Mouse (Mus musculus) G1E (cell line): ENCODE measurements around the gene Slc26a9. TPM values are rescaled to one million over a fixed set of nuclear protein-coding genes. Genes with fewer than 3 reads are reported as not detected.

Experiments used
- ATAC-seq: 2 replicates; pipeline ENCODE4 v1.8.0; 2016; ENCODE audit warnings: mild to moderate bottlenecking; ENCODE audit not compliant: insufficient number of reproducible peaks, poor library complexity, low FRiP score, severe bottlenecking; ENCODE audit errors: extremely low read depth
- DNase-seq: peaks from one replicate; pipeline ENCODE4 v3.0.0; 2012; ENCODE audit warnings: low spot score
- H3K27me3 ChIP-seq: 2 replicates; pipeline ENCODE4 v1.6.1; 2012; ENCODE audit warnings: mild to moderate bottlenecking, low read length, inconsistent platforms; ENCODE audit not compliant: insufficient read depth
- H3K36me3 ChIP-seq: replicated peaks from 2 replicates; pipeline ENCODE3; 2012; ENCODE audit warnings: mild to moderate bottlenecking, inconsistent platforms
- H3K4me1 ChIP-seq: 2 replicates; pipeline ENCODE4 v1.6.1; 2012; ENCODE audit warnings: low read depth, low read length, inconsistent platforms, mixed read lengths; ENCODE audit not compliant: insufficient read depth
- H3K4me3 ChIP-seq: 2 replicates; pipeline ENCODE4 v1.5.1; 2012; ENCODE audit warnings: low read depth, mild to moderate bottlenecking, inconsistent platforms, low read length, moderate library complexity, mixed read lengths
- H3K9me3 ChIP-seq: replicated peaks from 2 replicates; pipeline ENCODE4 v1.6.1; 2012; ENCODE audit warnings: inconsistent platforms
- CTCF ChIP-seq: IDR thresholded peaks from 2 replicates; pipeline ENCODE4 v1.5.1; 2012; ENCODE audit warnings: low read depth, low read length, inconsistent platforms, mixed read lengths
- GATA1 ChIP-seq: IDR thresholded peaks from 2 replicates; pipeline ENCODE4 v1.6.1; 2012; ENCODE audit warnings: borderline replicate concordance, low read length, inconsistent platforms, mixed read lengths
- GATA2 ChIP-seq: IDR thresholded peaks from 2 replicates; pipeline ENCODE4 v1.6.1; 2012; ENCODE audit warnings: low read depth, low read length, inconsistent platforms, borderline replicate concordance
- POLR2AphosphoS5 ChIP-seq: IDR thresholded peaks from 2 replicates; pipeline ENCODE4 v1.6.1; 2012; ENCODE audit warnings: low read depth, low read length, inconsistent platforms; ENCODE audit not compliant: insufficient replicate concordance
- TAL1 ChIP-seq: conservative IDR thresholded peaks from 2 replicates; pipeline ENCODE4 v1.6.1; 2012; ENCODE audit warnings: low read depth, low read length, inconsistent platforms, mixed read lengths
- polyA plus RNA-seq: library from polyadenylated mRNA; stranded (reverse); fragments of >175 nt; gene quantifications from 2 replicates; pipeline ENCODE4 v1.2.3, GENCODE M21; 2012
- total RNA-seq, 2 experiments: library from RNA; stranded (forward) in 1 of 2; stranded (reverse) in 1 of 2; fragments of 200-1000 nt in 1 of 2; fragments of >200 nt in 1 of 2; fragmentation: Nextera tagmentation in 1 of 2; gene quantifications; 2 replicates each; pipeline ENCODE4 v1.2.3; 2014 to 2017

Slc26a9 gene
- total and polyA plus RNA-seq, 3 experiments: 0.17 to 1.9 (median 0.98) TPM

GRCm38 (mm10) chr1:131795171-131795570, 51.3 kb downstream of the Slc26a9 start:
- Histone ChIP-seq H3K4me1 (peaks cover 4% of the 10 kb centered on the region), H3K36me3 (no peaks in the 10 kb centered on the region), H3K4me3 (no peak overlapping the region), H3K27me3 (peaks cover 19% of the 10 kb centered on the region), H3K9me3 (no peaks in the 10 kb centered on the region)
- ATAC-seq: no peak
- DNase-seq: no peak
- no peak for TF ChIP-seq GATA2
- no peak for TF ChIP-seq CTCF
- TF ChIP-seq GATA1: no peak
- no peak for TF ChIP-seq TAL1
- TF ChIP-seq POLR2AphosphoS5: no peak

- TF ChIP-seq TAL1: no peak
- TF ChIP-seq CTCF: no peak
- TF ChIP-seq POLR2AphosphoS5: no peak
- TF ChIP-seq GATA1: no peak
- no peak for TF ChIP-seq GATA2
- ATAC-seq (no peak), DNase-seq (no peak)
- peaks cover 33% of the 10 kb centered on the region for H3K27me3 ChIP-seq
- H3K9me3 ChIP-seq: no peaks in the 10 kb centered on the region
- H3K4me3 ChIP-seq: no peak within 1 kb of the TSS
- H3K36me3 ChIP-seq: no peaks in the 10 kb centered on the region
- peaks cover 4% of the 10 kb centered on the region for H3K4me1 ChIP-seq
Measured at GRCm38 (mm10) chr1:131797202-131797909, 53.5 kb downstream of the Slc26a9 start, which contains the start of gene Pm20d1. Gene Pm20d1, plus strand, starts transcription at chr1:131797381.

- Histone ChIP-seq H3K9me3 (no peaks in the 10 kb centered on the region), H3K4me1 (peaks cover 4% of the 10 kb centered on the region), H3K27me3 (peaks cover 46% of the 10 kb centered on the region), H3K4me3 (no peak overlapping the region), H3K36me3 (no peaks in the 10 kb centered on the region)
- DNase-seq (no peak), ATAC-seq (no peak)
- TF ChIP-seq GATA1: no peak
- no peak for TF ChIP-seq POLR2AphosphoS5
- TF ChIP-seq CTCF: no peak
- TF ChIP-seq GATA2: no peak
Measured at GRCm38 (mm10) chr1:131800001-131800400, 56.2 kb downstream of the Slc26a9 start.

- no peak overlapping the region for H3K4me3 ChIP-seq
- peaks cover 48% of the 10 kb centered on the region for H3K27me3 ChIP-seq
- DNase-seq (no peak), ATAC-seq (no peak)
- H3K9me3 ChIP-seq: no peaks in the 10 kb centered on the region
- H3K36me3 ChIP-seq: no peaks in the 10 kb centered on the region
- TF ChIP-seq TAL1 (no peak), GATA1 (no peak), CTCF (no peak), POLR2AphosphoS5 (no peak), GATA2 (no peak)
- peaks cover 4% of the 10 kb centered on the region for H3K4me1 ChIP-seq
Measured at GRCm38 (mm10) chr1:131801071-131801470, 57.2 kb downstream of the Slc26a9 start.

GRCm38 (mm10) chr1:131802652-131803051, 58.8 kb downstream of the Slc26a9 start:
- H3K27me3 ChIP-seq: peaks cover 43% of the 10 kb centered on the region
- ATAC-seq (no peak), DNase-seq (no peak)
- H3K9me3 ChIP-seq: no peaks in the 10 kb centered on the region
- TF ChIP-seq POLR2AphosphoS5: no peak
- TF ChIP-seq GATA2: no peak
- no peak for TF ChIP-seq CTCF
- TF ChIP-seq TAL1: no peak
- no peak for TF ChIP-seq GATA1
- no peak overlapping the region for H3K4me3 ChIP-seq
- no peaks in the 10 kb centered on the region for H3K36me3 ChIP-seq
- peaks cover 4% of the 10 kb centered on the region for H3K4me1 ChIP-seq

GRCm38 (mm10) chr1:131804166-131804565, 60.3 kb downstream of the Slc26a9 start:
- TF ChIP-seq CTCF (no peak), GATA1 (no peak), POLR2AphosphoS5 (no peak), GATA2 (no peak), TAL1 (no peak)
- H3K9me3 ChIP-seq: no peaks in the 10 kb centered on the region
- DNase-seq (no peak), ATAC-seq (no peak)
- peaks cover 40% of the 10 kb centered on the region for H3K27me3 ChIP-seq
- peaks cover 4% of the 10 kb centered on the region for H3K4me1 ChIP-seq
- no peak overlapping the region for H3K4me3 ChIP-seq
- H3K36me3 ChIP-seq: no peaks in the 10 kb centered on the region
